Mouse (Mus musculus) gastrocnemius, postnatal 10 days (tissue): ENCODE measurements around the gene Tsc22d1. TPM values are rescaled to one million over a fixed set of nuclear protein-coding genes. Genes with fewer than 3 reads are reported as not detected.

ENCODE experiments used
- DNase-seq: peaks from one replicate; pipeline ENCODE4 v3.0.0; 2021; ENCODE audit warnings: mixed read lengths
- long read RNA-seq, 2 experiments: library from polyadenylated mRNA; stranded (forward); transcript quantifications; one replicate each; pipeline ENCODE4 v2.0.0; 2021
- total RNA-seq, 2 experiments: library from RNA; stranded (reverse); gene quantifications; 2 replicates each; pipeline ENCODE4 v1.2.3; 2021

The Tsc22d1 gene
- 100 to 1,000 TPM; 155 to 161 TPM for total RNA-seq
- long read RNA-seq, experiment 1, full-length matches to known transcripts = 59 of 74 reads
- long read RNA-seq, experiment 1, partial matches to known transcripts = 1 of 74 reads
- long read RNA-seq, experiment 1, other reads (novel, unspliced or antisense) = 14 of 74 reads
- long read RNA-seq, experiment 2, full-length matches to known transcripts = 86 of 90 reads
- long read RNA-seq, experiment 2, partial matches to known transcripts = 3 of 90 reads
- long read RNA-seq, experiment 2, other reads (novel, unspliced or antisense) = 1 of 90 reads

- peak; percentile 65 for DNase-seq
These were observed at the start of gene Tsc22d1 for GRCm38 (mm10) chr14:76414862-76415780. Gene Tsc22d1, plus strand, starts transcription at chr14:76414961.

DNA sequence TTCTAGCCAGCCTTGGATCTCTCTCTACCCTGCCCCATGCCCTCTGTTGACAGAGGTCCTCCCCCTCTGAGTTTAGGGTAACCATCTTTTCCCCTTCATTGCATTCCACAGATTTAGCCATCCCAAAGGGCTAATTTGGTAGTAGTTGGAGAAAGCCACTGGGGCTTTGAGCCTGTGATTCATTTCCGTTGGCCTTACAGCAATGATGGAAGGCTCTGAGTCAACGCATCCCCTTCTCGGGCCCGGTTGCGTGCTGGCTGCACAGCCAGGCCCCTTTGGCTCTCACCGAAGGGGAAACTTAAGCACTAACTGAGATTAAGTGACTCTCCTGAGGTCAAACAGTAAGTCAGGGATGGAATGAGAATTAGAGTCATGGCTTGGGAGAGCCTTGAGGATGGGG is 41.1 kb upstream of the Tsc22d1 start:
- DNase-seq = no peak

GRCm38 (mm10) chr14:76374601-76375000 is 40.2 kb upstream of the Tsc22d1 start:
- DNase-seq = no peak

DNA sequence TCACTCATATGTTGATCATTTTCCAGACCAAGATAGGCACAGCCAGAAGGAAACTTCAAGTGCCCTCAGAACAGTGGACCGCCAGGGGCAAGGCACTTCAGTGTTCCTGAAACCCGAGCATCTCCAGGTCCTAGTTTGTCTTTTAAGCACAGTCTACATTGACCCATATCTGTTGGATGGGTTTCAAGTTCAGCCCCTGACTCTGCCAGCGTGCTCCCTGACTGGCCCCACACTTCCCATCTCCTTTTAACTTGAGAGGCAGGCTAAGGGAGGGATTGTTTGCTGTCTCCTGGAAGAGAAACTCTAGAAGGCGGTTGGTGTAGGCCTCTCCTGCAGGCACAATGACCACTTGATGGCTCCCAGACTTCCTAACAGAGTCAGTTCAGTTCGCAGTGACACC is 38.2 kb upstream of the Tsc22d1 start:
- no peak for DNase-seq

- DNase-seq = no peak
These were observed 35.4 kb upstream of the Tsc22d1 start for GRCm38 (mm10) chr14:76379411-76379810.

DNA sequence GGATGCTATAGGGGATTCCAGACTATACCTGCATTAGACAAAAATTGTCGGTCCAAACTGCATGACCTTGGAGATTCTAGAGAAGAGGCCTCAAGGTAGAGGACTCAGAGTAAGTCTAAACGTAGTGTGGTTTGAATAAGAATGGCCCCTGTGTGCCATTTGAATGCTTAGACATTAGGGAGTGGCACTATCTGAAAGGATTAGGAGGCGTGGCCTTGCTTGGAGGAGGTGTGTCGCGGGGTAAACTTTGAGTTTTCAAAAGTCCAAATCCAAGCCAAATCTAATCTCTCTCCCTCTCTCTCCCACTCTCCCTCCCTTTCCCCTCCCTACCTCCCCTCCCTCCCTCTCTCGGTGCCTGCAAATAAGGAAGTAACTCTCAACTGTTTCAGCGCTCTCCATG is 26.7 kb upstream of the Tsc22d1 start:
- no peak for DNase-seq

GRCm38 (mm10) chr14:76398251-76398650 is 16.5 kb upstream of the Tsc22d1 start:
- no peak for DNase-seq

DNA sequence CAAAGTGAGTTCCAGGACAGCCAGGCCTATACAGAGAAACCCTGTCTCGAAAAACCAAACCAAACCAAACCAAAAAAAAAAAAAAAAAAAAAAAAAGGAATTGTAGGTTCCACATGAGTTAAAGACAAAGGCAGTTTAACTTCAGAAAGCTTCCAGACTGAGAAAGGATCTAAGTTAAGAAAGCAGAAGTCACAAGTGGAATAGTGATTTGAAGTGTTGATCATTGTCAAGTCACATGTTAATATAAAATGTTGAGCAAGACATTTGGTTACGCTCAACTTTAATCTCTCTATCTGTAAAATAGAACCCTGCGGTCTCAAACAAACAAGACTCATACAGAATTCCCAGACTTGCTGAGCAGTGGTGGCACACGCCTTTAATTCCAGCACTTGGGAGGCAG is 12.2 kb upstream of the Tsc22d1 start:
- DNase-seq = no peak

DNA sequence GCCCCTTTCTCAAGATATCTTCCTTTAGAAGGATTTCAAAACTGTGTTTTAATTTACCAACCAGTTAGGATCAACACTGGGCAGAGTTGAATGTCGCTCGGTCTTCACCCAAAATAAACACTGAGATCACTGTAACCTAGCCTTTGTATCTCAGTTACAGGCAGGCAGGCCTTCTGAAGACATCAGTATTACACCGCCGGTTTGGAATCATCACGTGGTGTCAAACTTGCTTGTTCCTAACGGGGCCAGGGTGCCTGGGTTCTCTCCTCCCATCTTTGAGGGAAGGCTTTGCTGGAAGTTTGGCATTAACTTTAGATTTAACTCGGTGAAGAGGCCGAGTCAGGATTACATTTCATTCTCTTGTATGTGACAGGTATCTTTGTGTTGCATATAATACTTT is 5.7 kb upstream of the Tsc22d1 start:
- DNase-seq = no peak

GRCm38 (mm10) chr14:76413773-76414121 is 1.0 kb upstream of the Tsc22d1 start:
- no peak for DNase-seq

- DNase-seq = peak; percentile 97
These were observed 469 bp upstream of the Tsc22d1 start for GRCm38 (mm10) chr14:76414122-76414861.

DNA sequence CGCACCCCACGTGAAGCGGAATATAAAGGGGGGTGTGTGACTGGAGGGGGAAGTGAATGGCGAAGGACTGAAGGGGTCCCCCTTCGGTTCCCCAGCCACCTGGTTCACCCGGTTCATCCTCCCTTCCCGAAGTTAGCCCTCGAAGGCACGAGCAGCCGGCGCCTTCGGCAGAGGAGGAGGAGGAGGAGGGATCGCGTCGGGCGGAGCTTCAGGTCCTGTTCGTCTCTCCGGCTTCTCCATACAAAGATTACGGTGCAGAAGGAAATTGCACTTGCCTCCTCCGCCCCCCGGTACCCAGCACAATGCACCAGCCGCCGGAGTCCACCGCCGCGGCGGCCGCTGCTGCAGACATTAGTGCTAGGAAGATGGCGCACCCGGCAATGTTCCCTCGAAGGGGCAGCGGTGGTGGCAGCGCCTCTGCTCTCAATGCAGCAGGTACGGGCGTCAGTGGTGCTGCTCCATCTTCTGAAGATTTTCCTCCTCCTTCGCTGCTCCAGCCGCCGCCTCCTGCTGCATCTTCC is 1.1 kb downstream of the Tsc22d1 start:
- peak; percentile 45 for DNase-seq

DNA sequence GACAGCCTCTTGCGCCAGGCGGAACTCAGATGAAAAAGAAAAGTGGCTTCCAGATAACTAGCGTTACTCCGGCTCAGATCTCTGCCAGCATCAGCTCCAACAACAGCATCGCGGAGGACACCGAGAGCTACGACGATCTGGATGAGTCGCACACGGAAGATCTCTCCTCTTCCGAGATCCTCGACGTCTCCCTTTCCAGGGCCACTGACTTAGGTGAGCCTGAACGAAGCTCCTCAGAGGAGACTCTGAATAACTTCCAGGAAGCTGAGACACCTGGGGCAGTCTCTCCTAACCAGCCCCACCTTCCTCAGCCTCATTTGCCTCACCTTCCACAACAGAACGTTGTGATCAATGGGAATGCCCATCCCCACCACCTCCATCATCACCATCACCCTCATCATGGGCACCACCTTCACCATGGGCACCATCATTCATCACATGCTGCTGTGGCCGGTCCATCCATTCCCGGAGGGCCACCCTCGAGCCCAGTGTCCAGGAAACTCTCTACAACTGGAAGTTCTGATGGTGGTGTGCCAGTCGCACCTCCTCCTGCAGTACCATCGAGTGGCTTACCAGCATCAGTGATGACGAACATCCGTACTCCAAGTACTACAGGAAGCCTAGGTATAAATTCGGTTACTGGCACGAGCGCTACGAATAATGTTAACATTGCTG is 1.7 kb downstream of the Tsc22d1 start:
- DNase-seq = no peak

GRCm38 (mm10) chr14:76417346-76417745 is 2.6 kb downstream of the Tsc22d1 start:
- no peak for DNase-seq

GRCm38 (mm10) chr14:76420726-76421125 is 6.0 kb downstream of the Tsc22d1 start:
- no peak for DNase-seq

DNA sequence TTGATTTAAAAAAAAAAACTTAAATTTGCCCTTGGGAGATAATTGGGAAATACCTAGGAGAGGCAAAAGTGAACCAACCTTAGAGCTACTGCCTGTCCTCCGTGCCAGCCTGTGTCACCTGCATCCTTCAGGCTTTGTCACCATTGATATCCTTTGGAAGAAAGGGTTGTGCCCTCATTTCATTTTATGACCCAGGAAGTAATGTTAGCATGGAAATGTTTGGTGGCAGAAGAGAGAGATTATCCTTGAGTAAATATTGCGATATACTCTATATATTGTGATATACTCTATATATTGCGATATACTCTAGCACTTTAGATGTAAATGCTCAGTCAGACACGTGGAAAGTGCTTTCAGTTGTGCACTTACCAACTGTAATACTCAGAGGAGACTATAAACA is 6.4 kb downstream of the Tsc22d1 start:
- DNase-seq = no peak

GRCm38 (mm10) chr14:76425422-76425821 is 10.7 kb downstream of the Tsc22d1 start:
- no peak for DNase-seq

DNA sequence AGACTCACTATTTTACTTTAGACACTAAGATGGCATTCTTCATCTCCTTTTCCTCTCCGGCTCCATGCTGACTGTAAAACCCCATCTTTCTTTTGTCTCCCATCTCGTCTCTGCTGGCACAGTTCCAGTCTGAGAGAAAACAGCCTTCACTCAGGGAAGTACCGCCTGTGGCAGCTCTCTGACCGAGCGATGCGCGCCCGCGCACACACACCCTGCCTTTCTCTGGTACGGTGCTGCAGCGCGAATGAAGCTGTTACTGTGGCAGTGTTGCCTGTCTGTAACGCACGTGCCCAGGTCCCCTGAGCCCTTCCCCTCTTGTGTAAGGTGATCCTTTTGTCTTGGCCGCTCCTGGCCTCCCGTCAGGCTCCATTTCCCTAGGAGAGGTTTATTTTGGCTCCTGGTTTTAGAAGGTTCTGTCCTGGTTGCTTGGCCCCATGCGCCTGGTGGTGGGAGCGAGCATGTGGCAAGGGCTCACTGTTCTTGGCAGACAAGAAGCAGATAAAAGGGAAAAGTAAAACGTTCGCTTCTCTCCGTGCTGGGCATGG is 11.3 kb downstream of the Tsc22d1 start:
- DNase-seq = no peak

DNA sequence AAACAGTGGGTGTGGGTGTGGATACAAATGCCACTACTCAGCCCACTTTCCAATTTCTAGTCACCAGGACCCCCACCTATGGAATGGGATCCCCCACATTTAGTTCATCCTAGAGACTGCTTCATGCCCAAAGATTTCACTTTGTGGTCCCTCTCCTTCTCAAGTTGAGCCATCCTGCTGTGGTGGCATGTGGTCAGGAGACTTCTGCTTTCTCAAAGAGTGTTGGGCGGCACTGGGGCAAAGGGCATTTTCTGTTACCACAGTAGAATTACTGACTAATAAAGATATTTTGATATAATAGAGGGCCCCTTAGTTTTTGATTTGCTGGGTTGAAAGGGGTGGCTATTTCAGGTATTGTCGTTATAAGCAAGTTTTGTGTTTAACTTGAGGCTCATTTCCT is 14.1 kb downstream of the Tsc22d1 start:
- no peak for DNase-seq

DNA sequence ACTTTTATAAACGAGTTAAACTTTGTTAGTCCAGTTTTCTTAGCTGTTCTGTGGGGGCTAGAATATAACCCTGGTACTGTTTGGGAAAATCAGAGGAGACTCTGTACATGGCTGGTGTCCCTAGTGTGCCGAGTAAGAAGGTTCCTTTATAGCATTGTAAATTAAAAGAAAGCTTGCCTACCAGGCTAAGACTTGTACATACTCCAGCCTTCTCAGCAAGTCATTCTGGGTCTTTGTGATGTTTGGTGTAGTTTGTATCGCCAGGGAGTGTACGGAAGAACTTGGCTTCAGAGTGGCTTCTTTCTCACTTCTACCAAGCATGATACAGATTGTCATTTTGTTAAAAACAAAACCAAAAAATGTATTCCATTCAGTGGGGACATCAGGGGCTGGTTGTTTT is 17.2 kb downstream of the Tsc22d1 start:
- no peak for DNase-seq

DNA sequence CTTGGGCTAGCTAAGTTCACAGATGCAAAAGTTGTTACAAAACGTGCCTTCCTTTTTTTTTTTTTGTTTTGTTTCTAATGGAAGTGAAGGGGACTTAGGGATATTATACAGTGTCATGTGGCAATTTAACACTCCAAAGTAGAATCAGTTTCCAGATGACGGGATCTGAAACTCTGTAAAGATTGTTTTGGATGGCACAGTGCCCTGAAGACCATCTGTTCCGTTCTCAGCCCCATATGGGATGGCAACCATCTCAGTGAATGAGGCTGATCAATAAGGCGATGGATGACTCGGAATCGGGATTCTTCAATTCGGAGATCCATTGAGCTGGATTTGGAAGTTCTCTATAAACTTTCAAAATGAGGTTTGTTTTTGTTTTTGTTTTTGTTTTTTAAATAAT is 17.6 kb downstream of the Tsc22d1 start:
- no peak for DNase-seq

DNA sequence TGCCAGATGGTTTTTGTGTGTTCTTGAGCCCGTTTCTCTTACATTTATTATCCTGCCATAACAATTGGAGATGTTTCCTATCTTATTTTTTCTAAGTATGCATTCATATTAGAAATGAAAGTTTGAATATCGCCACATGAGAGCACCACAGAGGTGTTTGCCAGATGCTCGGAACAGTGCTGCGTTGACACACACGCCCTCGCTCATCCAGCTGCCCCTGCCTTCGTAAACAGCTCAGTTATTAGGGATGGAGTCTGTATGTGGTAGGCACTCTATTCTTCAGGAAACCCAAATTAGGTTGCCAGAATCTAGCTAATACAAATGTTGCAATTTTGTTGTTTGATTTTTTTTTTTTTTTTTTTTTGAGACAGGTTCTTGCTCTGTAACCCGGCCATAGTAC is 18.1 kb downstream of the Tsc22d1 start:
- DNase-seq = no peak
